Mouse (Mus musculus) ES-Bruce4 (cell line): ENCODE results near the gene Tecpr2. TPM values are rescaled to one million over a fixed set of nuclear protein-coding genes. Genes with fewer than 3 reads are reported as not detected.

Experiments used
- H3K27ac ChIP-seq: 2 replicates; pipeline ENCODE4 v1.5.1; 2012; ENCODE audit warnings: low read length, inconsistent platforms; ENCODE audit not compliant: insufficient read depth
- H3K27me3 ChIP-seq: 2 replicates; pipeline ENCODE4 v1.6.1; 2012; ENCODE audit warnings: mild to moderate bottlenecking, low read length, inconsistent platforms; ENCODE audit not compliant: control insufficient read depth, poor library complexity, insufficient read depth, severe bottlenecking
- H3K36me3 ChIP-seq: 2 replicates; pipeline ENCODE4 v1.6.1; 2012; ENCODE audit warnings: inconsistent platforms, mild to moderate bottlenecking, low read length, moderate library complexity; ENCODE audit not compliant: control insufficient read depth, poor library complexity, insufficient read depth, severe bottlenecking
- H3K4me1 ChIP-seq: one replicate; pipeline ENCODE4 v1.8.1; 2011; ENCODE audit warnings: low read length; ENCODE audit not compliant: control insufficient read depth, insufficient read depth
- H3K4me3 ChIP-seq: 2 replicates; pipeline ENCODE4 v1.5.1; 2011; ENCODE audit warnings: low read depth, mild to moderate bottlenecking, low read length
- H3K9ac ChIP-seq: 2 replicates; pipeline ENCODE4 v1.6.1; 2012; ENCODE audit warnings: low read depth, mild to moderate bottlenecking, inconsistent platforms; ENCODE audit not compliant: poor library complexity, severe bottlenecking
- H3K9me3 ChIP-seq: replicated peaks from 2 replicates; pipeline ENCODE4 v1.6.1; 2012; ENCODE audit warnings: mild to moderate bottlenecking, low read length, inconsistent platforms; ENCODE audit not compliant: control insufficient read depth, poor library complexity, insufficient read depth, severe bottlenecking
- CTCF ChIP-seq: IDR thresholded peaks from one replicate; pipeline ENCODE4 v1.8.1; 2011; ENCODE audit warnings: low read depth, low read length
- EP300 ChIP-seq: IDR thresholded peaks from 2 replicates; pipeline ENCODE4 v1.6.1; 2011; ENCODE audit warnings: low read depth, low read length; ENCODE audit not compliant: insufficient read depth
- POLR2A ChIP-seq: IDR thresholded peaks from one replicate; pipeline ENCODE4 v1.8.1; 2011; ENCODE audit warnings: low read length; ENCODE audit not compliant: insufficient read depth
- polyA plus RNA-seq: library from polyadenylated mRNA; stranded (reverse); fragments of >200 nt; gene quantifications from 2 replicates; pipeline ENCODE4 v1.2.4, GENCODE M21; 2011; ENCODE audit warnings: low read depth; ENCODE audit not compliant: missing spikeins, insufficient read depth, insufficient read length

Tecpr2 gene
- polyA plus RNA-seq, 1 experiment, result 7.3 TPM

DNA sequence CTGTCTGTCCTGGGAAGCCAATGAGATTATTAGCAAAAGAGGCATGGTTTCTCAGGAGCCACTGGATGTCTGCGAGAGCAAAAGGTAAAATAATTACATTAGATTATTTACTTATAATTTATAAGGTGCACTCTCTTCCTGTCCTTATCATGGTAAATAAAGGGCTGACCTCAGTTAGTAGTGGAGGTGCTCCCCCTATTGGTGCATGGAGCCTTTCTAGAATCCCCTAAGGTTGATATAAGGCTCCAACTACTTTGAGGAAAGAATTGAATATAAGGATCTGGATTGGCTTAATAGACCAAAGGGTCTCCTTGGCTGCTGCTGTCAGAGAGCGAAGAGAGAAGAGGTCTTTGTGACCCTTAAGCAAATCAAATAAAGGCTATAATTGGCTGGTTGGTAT is 14.5 kb downstream of the Tecpr2 start:
- H3K9me3 ChIP-seq, result no peaks in the 10 kb centered on the region
- no peaks in the 10 kb centered on the region for H3K36me3 ChIP-seq
- H3K4me1 ChIP-seq, result no peaks in the 10 kb centered on the region
- no peak overlapping the region for H3K9ac ChIP-seq
- TF ChIP-seq POLR2A (no peak), CTCF (no peak), EP300 (no peak)
- no peak overlapping the region for H3K27ac ChIP-seq
- H3K4me3 ChIP-seq, result no peak overlapping the region
- no peaks in the 10 kb centered on the region for H3K27me3 ChIP-seq

- H3K27me3 ChIP-seq, result no peaks in the 10 kb centered on the region
- no peaks in the 10 kb centered on the region for H3K9me3 ChIP-seq
- no peak overlapping the region for H3K27ac ChIP-seq
- no peak overlapping the region for H3K9ac ChIP-seq
- TF ChIP-seq EP300 (no peak), POLR2A (no peak), CTCF (no peak)
- H3K36me3 ChIP-seq, result no peaks in the 10 kb centered on the region
- no peaks in the 10 kb centered on the region for H3K4me1 ChIP-seq
- no peak overlapping the region for H3K4me3 ChIP-seq
Measured at GRCm38 (mm10) chr12:110907845-110908244, 18.8 kb downstream of the Tecpr2 start.

GRCm38 (mm10) chr12:110909962-110910361 is 20.9 kb downstream of the Tecpr2 start:
- H3K27ac ChIP-seq, result no peak overlapping the region
- TF ChIP-seq CTCF (no peak), EP300 (no peak), POLR2A (no peak)

GRCm38 (mm10) chr12:110915761-110916160 is 26.7 kb downstream of the Tecpr2 start:
- no peaks in the 10 kb centered on the region for H3K9me3 ChIP-seq
- no peaks in the 10 kb centered on the region for H3K27me3 ChIP-seq
- no peaks in the 10 kb centered on the region for H3K4me1 ChIP-seq
- H3K27ac ChIP-seq, result no peak overlapping the region
- H3K4me3 ChIP-seq, result no peak overlapping the region
- 0 out of 2 replicates have a peak, but pooled peaks cover 3% of the 10 kb centered on the region for H3K36me3 ChIP-seq
- no peak for TF ChIP-seq POLR2A
- no peak for TF ChIP-seq EP300
- TF ChIP-seq CTCF, result no peak
- no peak overlapping the region for H3K9ac ChIP-seq

More at GRCm38 (mm10) chr12:110909962-110910361, 20.9 kb downstream of the Tecpr2 start:
- H3K4me3 ChIP-seq, result no peak overlapping the region
- H3K36me3 ChIP-seq, result no peaks in the 10 kb centered on the region
- no peaks in the 10 kb centered on the region for H3K4me1 ChIP-seq
- H3K9me3 ChIP-seq, result no peaks in the 10 kb centered on the region
- H3K9ac ChIP-seq, result no peak overlapping the region
- H3K27me3 ChIP-seq, result no peaks in the 10 kb centered on the region

- no peaks in the 10 kb centered on the region for H3K9me3 ChIP-seq
- H3K27me3 ChIP-seq, result no peaks in the 10 kb centered on the region
- TF ChIP-seq EP300 (no peak), POLR2A (no peak), CTCF (no peak)
- H3K4me3 ChIP-seq, result no peak overlapping the region
- H3K27ac ChIP-seq, result no peak overlapping the region
- 0 out of 2 replicates have a peak, but pooled peaks cover 3% of the 10 kb centered on the region for H3K36me3 ChIP-seq
- no peaks in the 10 kb centered on the region for H3K4me1 ChIP-seq
- no peak overlapping the region for H3K9ac ChIP-seq
Measured at GRCm38 (mm10) chr12:110920254-110920653, 31.2 kb downstream of the Tecpr2 start.

- no peaks in the 10 kb centered on the region for H3K36me3 ChIP-seq
Measured at GRCm38 (mm10) chr12:110921572-110921971, 32.5 kb downstream of the Tecpr2 start.

More at GRCm38 (mm10) chr12:110921572-110921971, 32.5 kb downstream of the Tecpr2 start:
- H3K27me3 ChIP-seq, result no peaks in the 10 kb centered on the region
- H3K9ac ChIP-seq, result no peak overlapping the region
- no peak overlapping the region for H3K4me3 ChIP-seq
- H3K27ac ChIP-seq, result no peak overlapping the region
- H3K9me3 ChIP-seq, result no peaks in the 10 kb centered on the region
- TF ChIP-seq EP300 (no peak), POLR2A (no peak), CTCF (no peak)
- H3K4me1 ChIP-seq, result no peaks in the 10 kb centered on the region
